Mouse (Mus musculus): ENCODE data around the gene Gm8300. TPM values are rescaled to one million over a fixed set of nuclear protein-coding genes. Genes with fewer than 3 reads are reported as not detected.
"Not testable (repeated sequence)": the region's sequence is repeated elsewhere in the genome, so short reads cannot be mapped to it uniquely, and the experiment has no call there.

Gene Gm8300
- polyA plus RNA-seq, 1 experiment from 2014 or later = not detected

DNA sequence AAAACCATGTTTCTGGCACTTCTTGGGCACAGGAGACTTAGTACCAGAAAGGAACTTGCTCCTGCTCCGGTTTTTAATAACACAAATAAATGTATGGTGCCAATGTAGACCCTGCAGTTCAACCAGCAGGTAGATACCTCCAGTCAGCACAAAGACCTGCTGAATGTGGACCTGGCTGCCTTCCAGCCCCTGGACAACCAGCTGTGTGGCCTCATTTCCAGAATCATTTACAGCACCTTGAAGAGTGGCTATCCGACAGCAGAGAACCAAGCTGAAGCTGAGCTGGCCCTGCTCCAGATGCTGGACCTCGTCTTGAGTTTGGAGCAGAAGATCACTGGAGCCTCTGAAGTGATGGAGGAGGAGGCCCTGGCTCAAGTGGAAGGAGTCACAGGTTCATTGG is 5.5 kb downstream of the Gm8300 start:
- H3K4me2 ChIP-seq (replicated peaks; ENCODE audit: low read depth, low read length); H3K36me3 ChIP-seq (ENCODE audit: insufficient read depth, low read length); ATAC-seq (ENCODE audit: low FRiP score, low TSS enrichment); H3K4me1 ChIP-seq (ENCODE audit: insufficient read depth, low read length); H3K9ac ChIP-seq (replicated peaks; ENCODE audit: low read length); H3K9me3 ChIP-seq (ENCODE audit: low read length); H3K4me3 ChIP-seq (ENCODE audit: low read length); H3K27me3 ChIP-seq (ENCODE audit: insufficient read depth, low read length); H3K27ac ChIP-seq (ENCODE audit: low read length): not testable (repeated sequence)
- WGBS = 64% methylated on average over 3 of the region's 3 CpGs

- Histone ChIP-seq H3K27me3 (ENCODE audit: insufficient read depth, low read length) (no peaks in the 10 kb centered on the region), H3K4me1 (ENCODE audit: insufficient read depth, low read length) (no peaks in the 10 kb centered on the region), H3K27ac (ENCODE audit: low read length) (no peak overlapping the region), H3K4me3 (ENCODE audit: low read length) (no peak overlapping the region), H3K9me3 (ENCODE audit: low read length) (no peaks in the 10 kb centered on the region), H3K36me3 (ENCODE audit: insufficient read depth, low read length) (no peaks in the 10 kb centered on the region), H3K4me2 (replicated peaks; ENCODE audit: low read depth, low read length) (no peak overlapping the region), H3K9ac (replicated peaks; ENCODE audit: low read length) (no peak overlapping the region)
- WGBS = 65% methylated on average over 3 of the region's 3 CpGs
- ATAC-seq (ENCODE audit: low FRiP score, low TSS enrichment) = no peak
Observed at GRCm38 (mm10) chr12:87543927-87544326, 29.8 kb downstream of the Gm8300 start.

DNA sequence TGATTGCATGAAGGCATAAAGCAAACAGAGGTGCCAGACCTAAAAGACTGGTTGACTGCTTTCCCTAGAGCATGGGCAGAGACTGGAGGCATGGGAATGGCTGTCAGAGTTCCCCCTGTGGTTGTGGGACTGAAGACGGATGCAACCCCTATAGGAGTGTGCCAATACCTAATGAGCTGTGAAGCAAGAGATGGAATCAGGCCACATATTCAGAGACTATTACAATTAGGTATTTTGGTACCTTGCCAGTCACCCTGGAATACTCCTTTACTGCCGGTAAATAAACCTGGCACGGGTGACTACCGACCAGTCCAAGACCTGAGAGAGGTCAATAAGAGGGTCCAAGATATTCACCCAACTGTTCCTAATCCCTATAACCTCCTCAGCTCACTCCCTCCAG is 36.5 kb downstream of the Gm8300 start:
- ATAC-seq (ENCODE audit: low FRiP score, low TSS enrichment); H3K4me1 ChIP-seq (ENCODE audit: insufficient read depth, low read length): not testable (repeated sequence)

More for the DNA sequence above, 36.5 kb downstream of the Gm8300 start:
- not testable (repeated sequence) for H3K9ac ChIP-seq (replicated peaks; ENCODE audit: low read length); H3K4me2 ChIP-seq (replicated peaks; ENCODE audit: low read depth, low read length); H3K27me3 ChIP-seq (ENCODE audit: insufficient read depth, low read length); H3K9me3 ChIP-seq (ENCODE audit: low read length); H3K4me3 ChIP-seq (ENCODE audit: low read length); H3K27ac ChIP-seq (ENCODE audit: low read length); H3K36me3 ChIP-seq (ENCODE audit: insufficient read depth, low read length)
- 87% methylated on average over 4 of the region's 4 CpGs for WGBS

Other genes with a start within 250 kb of the Gm8300 start
- 52.2 and 53.7 TPM in 2 replicates for gene Vipas39, start 248.1 kb upstream of the Gm8300 start, polyA plus RNA-seq (2015; fragmentation: Nextera tagmentation; extraction: Ambion mirVana)
- 246 and 248 TPM in 2 replicates for gene Ahsa1, start 247.8 kb upstream of the Gm8300 start, polyA plus RNA-seq (2015; fragmentation: Nextera tagmentation; extraction: Ambion mirVana)
- 0.76 and 1.0 TPM in 2 replicates for gene Ism2, start 214.6 kb upstream of the Gm8300 start, polyA plus RNA-seq (2015; fragmentation: Nextera tagmentation; extraction: Ambion mirVana)
- gene Sptlc2, start 126.0 kb upstream of the Gm8300 start, polyA plus RNA-seq (2015; fragmentation: Nextera tagmentation; extraction: Ambion mirVana) = 84.9 and 86.9 TPM in 2 replicates
- gene Slirp, start 70.4 kb upstream of the Gm8300 start, polyA plus RNA-seq (2015; fragmentation: Nextera tagmentation; extraction: Ambion mirVana) = 252 and 265 TPM in 2 replicates
- 59.8 and 63.9 TPM in 2 replicates for gene Alkbh1, start 70.3 kb upstream of the Gm8300 start, polyA plus RNA-seq (2015; fragmentation: Nextera tagmentation; extraction: Ambion mirVana)
- gene Snw1, start 42.0 kb upstream of the Gm8300 start, polyA plus RNA-seq (2015; fragmentation: Nextera tagmentation; extraction: Ambion mirVana) = 136 and 142 TPM in 2 replicates
- not detected in 2 replicates for gene Gm5788, start 19.6 kb upstream of the Gm8300 start, polyA plus RNA-seq (2015; fragmentation: Nextera tagmentation; extraction: Ambion mirVana)
- gene Oog1, start 88.4 kb downstream of the Gm8300 start, polyA plus RNA-seq (2015; fragmentation: Nextera tagmentation; extraction: Ambion mirVana) = not detected in 2 replicates
- gene Gm4027, start 104.6 kb downstream of the Gm8300 start, polyA plus RNA-seq (2015; fragmentation: Nextera tagmentation; extraction: Ambion mirVana) = not detected in 2 replicates
- gene Gm16381, start 130.3 kb downstream of the Gm8300 start, polyA plus RNA-seq (2015; fragmentation: Nextera tagmentation; extraction: Ambion mirVana) = not detected in 2 replicates

All from kidney, embryonic 16.5 days (tissue).